Mouse (Mus musculus) forebrain, postnatal 0 days (tissue): ENCODE measurements around the gene Lrrc18. TPM values are rescaled to one million over a fixed set of nuclear protein-coding genes. Genes with fewer than 3 reads are reported as not detected.

ENCODE experiments used
- ATAC-seq: fragments of 200-750 bp; cut with Nextera tagmentation; 2 replicates; pipeline ENCODE4 v1.8.0; 2017; ENCODE audit warnings: mild to moderate bottlenecking, moderate library complexity
- DNase-seq: peaks from one replicate; pipeline ENCODE4 v3.0.0-alpha.2; 2015
- H3K27ac ChIP-seq: fragments of 300-500 bp; sonication (generic); 2 replicates; pipeline ENCODE4 v1.5.1; 2014; ENCODE audit warnings: low read depth, mild to moderate bottlenecking, antibody characterized with exemption, low read length, moderate library complexity, mixed read lengths
- H3K27me3 ChIP-seq: fragments of 300-500 bp; sonication (generic); 2 replicates; pipeline ENCODE4 v1.6.1; 2014; ENCODE audit warnings: mild to moderate bottlenecking, low read length, mixed read lengths; ENCODE audit not compliant: insufficient read depth
- H3K36me3 ChIP-seq: fragments of 300-500 bp; sonication (generic); 2 replicates; pipeline ENCODE4 v1.6.1; 2014; ENCODE audit warnings: mild to moderate bottlenecking, moderate library complexity; ENCODE audit not compliant: insufficient read depth
- H3K4me1 ChIP-seq: fragments of 300-500 bp; sonication (generic); 2 replicates; pipeline ENCODE4 v1.6.1; 2014; ENCODE audit warnings: antibody characterized with exemption; ENCODE audit not compliant: insufficient read depth
- H3K4me2 ChIP-seq: fragments of 300-500 bp; sonication (generic); 2 replicates; pipeline ENCODE4 v1.6.1; 2014; ENCODE audit warnings: low read depth, mild to moderate bottlenecking, moderate library complexity
- H3K4me3 ChIP-seq: fragments of 300-500 bp; sonication (generic); 2 replicates; pipeline ENCODE4 v1.5.1; 2014; ENCODE audit warnings: low read depth, low read length, mixed read lengths
- H3K9ac ChIP-seq: fragments of 300-500 bp; sonication (generic); 2 replicates; pipeline ENCODE4 v1.6.1; 2014; ENCODE audit warnings: mild to moderate bottlenecking
- H3K9me3 ChIP-seq: fragments of 300-500 bp; sonication (generic); 2 replicates; pipeline ENCODE4 v1.6.1; 2016; ENCODE audit warnings: low read length
- CTCF ChIP-seq: sonication (generic); IDR thresholded peaks from 2 replicates; pipeline ENCODE4 v1.5.1; 2016; ENCODE audit warnings: antibody characterized with exemption, control low read depth, low read depth
- WGBS: fragments of 180-500 bp; shearing (Covaris S2); extraction: QIAGEN DNeasy Blood & Tissue Kit; methylation state at CpG from one replicate; pipeline ENCODE4 v1.1.7; 2014; 5-methylcytosine and 5-hydroxymethylcytosine counted together
- polyA plus RNA-seq: library from polyadenylated mRNA; unstranded; fragments of >200 nt; fragmentation: Nextera tagmentation; extraction: Ambion mirVana; gene quantifications from 2 replicates; pipeline ENCODE4 v1.2.1, GENCODE M21; 2015
- total RNA-seq: library from RNA; depleted of rRNA; stranded (reverse); fragments of >200 nt; gene quantifications from 2 replicates; pipeline ENCODE4 v1.2.3, GENCODE M21; 2014

The Lrrc18 gene
- total and polyA plus RNA-seq, 2 experiments from 2014 or later, result 0.46 to 2.4 TPM

DNA sequence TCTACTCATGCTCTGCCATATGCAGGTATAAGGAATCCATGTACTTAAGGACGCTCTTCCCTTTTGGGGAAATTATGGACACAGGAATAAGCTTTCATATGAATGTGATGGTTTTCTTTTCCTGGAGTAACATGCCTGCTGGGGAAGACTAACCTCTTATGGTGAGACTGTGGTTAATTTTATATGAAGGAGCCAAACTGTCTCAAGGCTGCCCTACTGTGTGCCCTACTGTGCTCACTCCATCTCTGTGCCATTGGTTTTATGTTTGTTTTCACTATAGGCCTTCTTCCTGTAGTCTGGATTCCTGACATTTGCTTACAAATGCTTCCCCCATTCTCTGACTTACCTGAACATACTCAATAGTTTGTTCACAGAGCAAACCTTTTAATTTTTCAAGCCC lies 13.9 kb downstream of the Lrrc18 start:
- 90% methylated on average over 1 of the region's 1 CpGs for WGBS
- no peak for TF ChIP-seq CTCF

DNA sequence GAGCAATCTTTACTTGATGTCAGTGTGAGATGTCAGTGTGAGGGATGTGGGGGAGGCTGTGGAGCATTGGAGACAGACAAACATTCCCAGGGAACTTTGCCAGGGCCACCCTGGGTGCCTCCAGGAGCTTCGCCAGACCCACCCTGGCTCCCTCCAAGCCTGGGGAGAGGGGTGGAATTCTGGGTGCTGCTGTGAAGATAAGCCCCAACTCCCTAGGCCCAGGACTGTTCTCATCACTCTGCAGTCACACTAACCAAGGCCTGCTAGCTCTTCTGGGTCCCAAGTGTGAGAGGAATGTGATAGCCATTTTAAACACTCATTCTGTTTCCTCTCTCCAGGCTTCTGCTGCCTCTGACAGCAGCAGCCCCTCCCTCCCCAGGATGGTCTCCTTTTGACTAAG lies 16.5 kb downstream of the Lrrc18 start:
- 69% methylated on average over 1 of the region's 1 CpGs for WGBS
- ATAC-seq, result no peak

More for the DNA sequence above, 13.9 kb downstream of the Lrrc18 start:
- H3K4me2 ChIP-seq, result no peak overlapping the region
- H3K9ac ChIP-seq, result no peak overlapping the region
- DNase-seq (no peak), ATAC-seq (no peak)
- no peak overlapping the region for H3K4me3 ChIP-seq
- H3K27me3 ChIP-seq, result no peaks in the 10 kb centered on the region
- H3K27ac ChIP-seq, result no peak overlapping the region
- H3K36me3 ChIP-seq, result no peaks in the 10 kb centered on the region
- H3K4me1 ChIP-seq, result no peaks in the 10 kb centered on the region
- H3K9me3 ChIP-seq, result no peaks in the 10 kb centered on the region

DNA sequence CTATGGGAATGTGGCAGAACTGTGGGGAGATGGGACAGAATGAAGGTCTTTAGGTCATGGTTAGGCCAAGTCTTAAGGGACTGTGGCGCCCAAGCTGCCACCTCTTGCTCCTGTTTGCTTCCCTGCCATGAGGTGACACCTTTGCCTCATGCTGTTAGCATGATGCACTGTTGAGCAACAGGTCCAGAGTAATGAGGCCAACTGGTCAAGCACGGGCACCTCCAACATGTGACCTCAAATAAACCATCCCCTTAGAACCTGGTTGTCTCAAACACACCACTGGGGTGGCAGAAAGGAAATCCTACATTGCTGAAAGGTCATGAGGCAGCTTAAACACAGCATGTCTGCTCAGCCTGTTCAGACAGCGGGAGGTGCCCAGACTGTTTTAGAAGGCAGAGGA lies 27.9 kb downstream of the Lrrc18 start:
- WGBS, result 88% methylated on average over 3 of the region's 3 CpGs
- no peak for ATAC-seq
- Histone ChIP-seq H3K4me2 (no peak overlapping the region), H3K27me3 (no peaks in the 10 kb centered on the region), H3K27ac (no peak overlapping the region), H3K4me3 (no peak overlapping the region), H3K9ac (no peak overlapping the region), H3K4me1 (no peaks in the 10 kb centered on the region), H3K36me3 (no peaks in the 10 kb centered on the region), H3K9me3 (no peaks in the 10 kb centered on the region)
- TF ChIP-seq CTCF, result no peak
- no peak for DNase-seq

More for the DNA sequence above, 16.5 kb downstream of the Lrrc18 start:
- Histone ChIP-seq H3K9ac (no peak overlapping the region), H3K4me2 (no peak overlapping the region), H3K36me3 (no peaks in the 10 kb centered on the region), H3K27me3 (no peaks in the 10 kb centered on the region), H3K27ac (no peak overlapping the region), H3K4me1 (no peaks in the 10 kb centered on the region), H3K9me3 (no peaks in the 10 kb centered on the region), H3K4me3 (no peak overlapping the region)
- TF ChIP-seq CTCF, result no peak
- DNase-seq, result no peak

DNA sequence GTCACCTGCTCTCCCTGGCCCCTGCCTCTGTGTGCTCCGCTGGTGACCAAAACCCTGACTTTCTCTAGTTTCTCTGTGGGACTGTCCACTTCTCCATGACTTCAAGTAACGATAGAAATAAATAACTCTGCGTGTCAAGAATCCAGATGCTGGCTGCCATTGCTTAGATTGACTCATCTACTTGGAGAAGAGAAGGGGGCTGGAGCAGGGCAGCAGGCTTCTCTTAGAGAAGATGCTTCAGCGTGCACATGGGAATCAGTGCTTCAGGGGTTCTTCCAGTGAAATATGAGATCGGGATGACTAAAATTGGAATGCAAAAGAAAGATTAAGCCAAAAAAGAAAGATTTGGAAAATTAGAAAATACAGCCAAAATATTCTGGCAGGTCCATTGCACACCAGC lies 28.4 kb downstream of the Lrrc18 start:
- H3K27ac ChIP-seq, result no peak overlapping the region
- no peak for TF ChIP-seq CTCF
- H3K4me2 ChIP-seq, result no peak overlapping the region
- H3K4me3 ChIP-seq, result no peak overlapping the region
- 78% methylated on average over 5 of the region's 5 CpGs for WGBS
- no peaks in the 10 kb centered on the region for H3K27me3 ChIP-seq
- no peak for DNase-seq
- H3K36me3 ChIP-seq, result no peaks in the 10 kb centered on the region
- no peaks in the 10 kb centered on the region for H3K9me3 ChIP-seq
- H3K9ac ChIP-seq, result no peak overlapping the region
- ATAC-seq, result no peak
- no peaks in the 10 kb centered on the region for H3K4me1 ChIP-seq

DNA sequence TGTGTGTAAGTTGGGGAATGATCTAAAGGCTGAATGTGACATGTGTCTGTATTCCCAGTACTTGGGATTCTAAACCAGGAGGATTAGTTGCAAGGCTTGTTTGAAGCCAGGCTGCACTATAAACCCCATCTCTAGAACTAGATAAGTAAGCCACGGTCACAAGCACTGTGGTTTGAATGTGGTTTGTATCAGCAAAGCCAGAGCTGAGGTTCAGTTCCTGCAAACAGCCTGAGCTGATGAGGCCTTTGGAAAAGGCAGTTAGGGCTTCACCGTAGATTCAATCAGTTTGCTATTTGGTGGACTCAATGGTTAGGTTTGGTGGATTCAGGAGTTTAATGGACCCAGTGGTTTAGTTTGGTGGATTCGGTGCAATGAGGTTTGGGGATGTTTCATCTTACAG lies 39.7 kb downstream of the Lrrc18 start:
- no peaks in the 10 kb centered on the region for H3K4me1 ChIP-seq
- DNase-seq, result no peak
- H3K27me3 ChIP-seq, result no peaks in the 10 kb centered on the region
- no peaks in the 10 kb centered on the region for H3K36me3 ChIP-seq
- no peak overlapping the region for H3K4me3 ChIP-seq
- TF ChIP-seq CTCF, result no peak
- no peaks in the 10 kb centered on the region for H3K9me3 ChIP-seq
- H3K9ac ChIP-seq, result no peak overlapping the region
- WGBS, result 57% methylated on average over 3 of the region's 3 CpGs
- H3K27ac ChIP-seq, result no peak overlapping the region
- no peak overlapping the region for H3K4me2 ChIP-seq
- no peak for ATAC-seq

DNA sequence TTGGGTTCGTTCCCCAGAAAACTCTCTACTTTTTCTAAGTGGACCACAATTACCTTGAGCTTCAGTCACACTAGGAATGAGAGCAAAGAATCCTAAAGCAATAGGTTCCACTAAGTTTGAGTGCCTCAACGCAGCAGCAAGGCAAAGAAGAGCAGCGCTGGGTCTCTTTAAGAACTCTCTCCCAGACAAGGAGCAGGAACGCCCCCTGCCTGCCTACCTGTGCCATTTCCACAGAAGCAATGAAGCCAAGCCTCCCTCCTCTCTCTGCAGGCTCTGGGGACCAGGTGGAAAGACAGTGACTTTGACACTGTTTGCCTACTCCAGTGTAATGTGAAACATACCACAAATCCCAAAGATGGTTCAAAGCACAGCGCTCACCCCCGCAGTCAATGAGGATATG lies 42.2 kb downstream of the Lrrc18 start:
- Histone ChIP-seq H3K9me3 (no peaks in the 10 kb centered on the region), H3K4me1 (no peaks in the 10 kb centered on the region), H3K9ac (no peak overlapping the region), H3K36me3 (no peaks in the 10 kb centered on the region), H3K4me2 (no peak overlapping the region), H3K27me3 (no peaks in the 10 kb centered on the region), H3K4me3 (no peak overlapping the region), H3K27ac (no peak overlapping the region)
- ATAC-seq, result peak; percentile 50; the same call in 1 of the 2 replicates
- peak; percentile 71 for TF ChIP-seq CTCF
- DNase-seq, result peak; percentile 50
- WGBS, result 36% methylated on average over 6 of the region's 6 CpGs

DNA sequence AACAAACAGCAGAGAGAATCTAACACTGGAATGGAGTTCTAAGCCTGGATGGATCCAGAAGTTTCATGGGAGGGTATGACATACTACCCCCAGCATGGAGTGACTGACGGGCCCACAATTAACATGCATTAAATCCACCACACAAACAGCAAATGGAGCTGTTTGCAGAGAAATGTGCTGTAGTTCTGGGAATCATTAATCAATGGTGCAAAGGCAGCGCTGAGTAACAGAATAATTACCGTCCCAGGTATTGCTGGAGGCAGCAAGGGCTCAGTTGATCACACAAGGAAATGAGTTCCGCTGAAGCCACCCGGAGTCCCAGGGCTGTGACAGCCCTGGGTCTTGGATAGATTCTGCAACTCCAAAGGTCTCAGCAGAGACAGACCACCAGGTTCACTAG lies 44.2 kb downstream of the Lrrc18 start:
- no peak overlapping the region for H3K4me2 ChIP-seq
- DNase-seq (no peak), ATAC-seq (no peak)
- no peak overlapping the region for H3K9ac ChIP-seq
- H3K4me3 ChIP-seq, result no peak overlapping the region
- H3K4me1 ChIP-seq, result no peaks in the 10 kb centered on the region
- H3K27me3 ChIP-seq, result no peaks in the 10 kb centered on the region
- H3K36me3 ChIP-seq, result no peaks in the 10 kb centered on the region
- H3K9me3 ChIP-seq, result no peaks in the 10 kb centered on the region
- H3K27ac ChIP-seq, result no peak overlapping the region
- TF ChIP-seq CTCF, result no peak
- WGBS, result 54% methylated on average over 5 of the region's 5 CpGs

DNA sequence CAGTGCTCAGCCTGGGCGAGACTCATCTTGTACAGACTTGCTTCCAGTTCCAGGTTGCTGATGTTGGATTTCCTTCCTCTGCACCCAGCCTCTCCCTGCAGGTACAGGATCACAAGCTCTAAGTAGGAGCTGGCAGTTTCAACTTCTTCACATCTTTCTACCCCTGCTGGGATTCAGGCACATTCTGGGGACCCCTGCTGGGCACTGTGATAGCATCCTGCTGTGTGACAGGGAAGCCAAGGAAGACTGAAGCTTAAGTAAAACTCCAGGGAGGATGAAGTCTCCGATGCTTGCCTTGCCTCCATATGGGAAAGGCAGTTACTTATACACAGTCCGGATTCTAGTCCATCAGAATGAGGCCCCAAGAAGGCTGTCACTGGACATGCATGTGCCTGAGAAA lies 45.6 kb downstream of the Lrrc18 start:
- Histone ChIP-seq H3K9me3 (no peaks in the 10 kb centered on the region), H3K4me1 (no peaks in the 10 kb centered on the region), H3K36me3 (no peaks in the 10 kb centered on the region), H3K4me3 (no peak overlapping the region), H3K9ac (no peak overlapping the region), H3K27ac (no peak overlapping the region), H3K27me3 (no peaks in the 10 kb centered on the region), H3K4me2 (no peak overlapping the region)
- WGBS, result 50% methylated on average over 3 of the region's 3 CpGs
- ATAC-seq (no peak), DNase-seq (no peak)
- TF ChIP-seq CTCF, result no peak; the same call in 1 of the 2 replicates
